Mouse (Mus musculus): ENCODE data around the gene Guk1. TPM values are rescaled to one million over a fixed set of nuclear protein-coding genes. Genes with fewer than 3 reads are reported as not detected.

Gene Guk1
- total and polyA plus RNA-seq, 2 experiments = 46.2 to 69.7 TPM

- WGBS = 63% methylated on average over 5 of the region's 5 CpGs
- Histone ChIP-seq H3K9ac (ENCODE audit: low read depth, low read length) (peak overlapping the region; percentile 23), H3K4me1 (ENCODE audit: control insufficient read depth, insufficient read depth, low read length) (peaks cover 15% of the 10 kb centered on the region)
Observed at GRCm38 (mm10) chr11:59209580-59209979, 17.6 kb upstream of the Guk1 start.

GRCm38 (mm10) chr11:59209003-59209441, 17.0 kb upstream of the Guk1 start:
- TF ChIP-seq POLR2A (IDR thresholded peaks at IDR 0.05; ENCODE audit: extremely low read depth, insufficient read depth, low read length) = no peak
- TF ChIP-seq CTCF (IDR thresholded peaks at IDR 0.05; ENCODE audit: low read depth, low read length) = peak; percentile 89
- Histone ChIP-seq H3K27ac (replicated peaks; ENCODE audit: insufficient read depth, low read depth, low read length) (peak overlapping the region; percentile 12; the same call in 1 of the 2 replicates), H3K4me1 (ENCODE audit: control insufficient read depth, insufficient read depth, low read length) (peaks cover 15% of the 10 kb centered on the region), H3K9ac (ENCODE audit: low read depth, low read length) (peak overlapping the region; percentile 96), H3K79me2 (ENCODE audit: control insufficient read depth, insufficient read depth, low read length) (peaks cover 12% of the 10 kb centered on the region; the same call in 1 of the 2 replicates), H3K27me3 (ENCODE audit: control insufficient read depth, insufficient read depth, low read length) (no peaks in the 10 kb centered on the region), H3K36me3 (ENCODE audit: control insufficient read depth, insufficient read depth, low read length) (peaks cover 27% of the 10 kb centered on the region), H3K4me3 (ENCODE audit: insufficient read depth, low read depth, low read length) (peak overlapping the region; percentile 89)
- DNase-seq (ENCODE audit: extremely low read depth, low read depth, low spot score) = peak; percentile 76
- WGBS = 4% methylated on average over 18 of the region's 18 CpGs

More at GRCm38 (mm10) chr11:59209580-59209979, 17.6 kb upstream of the Guk1 start:
- H3K4me3 ChIP-seq (ENCODE audit: insufficient read depth, low read depth, low read length) = no peak overlapping the region
- H3K27ac ChIP-seq (replicated peaks; ENCODE audit: insufficient read depth, low read depth, low read length) = no peak overlapping the region
- H3K36me3 ChIP-seq (ENCODE audit: control insufficient read depth, insufficient read depth, low read length) = peaks cover 28% of the 10 kb centered on the region
- no peak for DNase-seq (ENCODE audit: extremely low read depth, low read depth, low spot score)
- peaks cover 16% of the 10 kb centered on the region; the same call in 1 of the 2 replicates for H3K79me2 ChIP-seq (ENCODE audit: control insufficient read depth, insufficient read depth, low read length)
- no peaks in the 10 kb centered on the region for H3K27me3 ChIP-seq (ENCODE audit: control insufficient read depth, insufficient read depth, low read length)
- TF ChIP-seq POLR2A (IDR thresholded peaks at IDR 0.05; ENCODE audit: extremely low read depth, insufficient read depth, low read length) (no peak), CTCF (IDR thresholded peaks at IDR 0.05; ENCODE audit: low read depth, low read length) (no peak)

- no peaks in the 10 kb centered on the region for H3K27me3 ChIP-seq (ENCODE audit: control insufficient read depth, insufficient read depth, low read length)
- H3K36me3 ChIP-seq (ENCODE audit: control insufficient read depth, insufficient read depth, low read length) = peaks cover 27% of the 10 kb centered on the region
- H3K27ac ChIP-seq (replicated peaks; ENCODE audit: insufficient read depth, low read depth, low read length) = peak within 1 kb of the TSS; percentile 89
- H3K9ac ChIP-seq (ENCODE audit: low read depth, low read length) = peak within 1 kb of the TSS; percentile 96
- under 1% methylated on average over 67 of the region's 67 CpGs for WGBS
- TF ChIP-seq CTCF (IDR thresholded peaks at IDR 0.05; ENCODE audit: low read depth, low read length) (no peak), POLR2A (IDR thresholded peaks at IDR 0.05; ENCODE audit: extremely low read depth, insufficient read depth, low read length) (peak; percentile 90)
- H3K79me2 ChIP-seq (ENCODE audit: control insufficient read depth, insufficient read depth, low read length) = peaks cover 7% of the 10 kb centered on the region; the same call in 1 of the 2 replicates
- H3K4me3 ChIP-seq (ENCODE audit: insufficient read depth, low read depth, low read length) = peak within 1 kb of the TSS; percentile 89
- peak; percentile 85 for DNase-seq (ENCODE audit: extremely low read depth, low read depth, low spot score)
- peaks cover 11% of the 10 kb centered on the region for H3K4me1 ChIP-seq (ENCODE audit: control insufficient read depth, insufficient read depth, low read length)
Observed at GRCm38 (mm10) chr11:59208153-59208831, 16.3 kb upstream of the Guk1 start, which contains the start of gene 2310033P09Rik. Gene 2310033P09Rik, plus strand, starts transcription at chr11:59208321.

- WGBS = under 1% methylated on average over 63 of the region's 63 CpGs
- Histone ChIP-seq H3K36me3 (ENCODE audit: control insufficient read depth, insufficient read depth, low read length) (peaks cover 8% of the 10 kb centered on the region; the same call in 1 of the 2 replicates), H3K27ac (replicated peaks; ENCODE audit: insufficient read depth, low read depth, low read length) (peak within 1 kb of the TSS; percentile 61), H3K79me2 (ENCODE audit: control insufficient read depth, insufficient read depth, low read length) (peaks cover 10% of the 10 kb centered on the region; the same call in 1 of the 2 replicates), H3K4me1 (ENCODE audit: control insufficient read depth, insufficient read depth, low read length) (peaks cover 6% of the 10 kb centered on the region), H3K27me3 (ENCODE audit: control insufficient read depth, insufficient read depth, low read length) (no peaks in the 10 kb centered on the region), H3K9ac (ENCODE audit: low read depth, low read length) (peak within 1 kb of the TSS; percentile 83), H3K4me3 (ENCODE audit: insufficient read depth, low read depth, low read length) (peak within 1 kb of the TSS; percentile 94)
- TF ChIP-seq POLR2A (IDR thresholded peaks at IDR 0.05; ENCODE audit: extremely low read depth, insufficient read depth, low read length) (peak; percentile 61; the same call in 1 of the 2 replicates), CTCF (IDR thresholded peaks at IDR 0.05; ENCODE audit: low read depth, low read length) (no peak)
- DNase-seq (ENCODE audit: extremely low read depth, low read depth, low spot score) = peak; percentile 90
Observed at GRCm38 (mm10) chr11:59202081-59202995, 10.3 kb upstream of the Guk1 start, which contains the start of gene Mrpl55. Gene Mrpl55, plus strand, starts transcription at chr11:59202486.

- H3K4me3 ChIP-seq (ENCODE audit: insufficient read depth, low read depth, low read length) = peak overlapping the region; percentile 94
- no peaks in the 10 kb centered on the region for H3K27me3 ChIP-seq (ENCODE audit: control insufficient read depth, insufficient read depth, low read length)
- peaks cover 6% of the 10 kb centered on the region for H3K4me1 ChIP-seq (ENCODE audit: control insufficient read depth, insufficient read depth, low read length)
- peak overlapping the region; percentile 61 for H3K9ac ChIP-seq (ENCODE audit: low read depth, low read length)
- WGBS = 18% methylated on average over 16 of the region's 16 CpGs
- H3K27ac ChIP-seq (replicated peaks; ENCODE audit: insufficient read depth, low read depth, low read length) = peak overlapping the region; percentile 61
- TF ChIP-seq POLR2A (IDR thresholded peaks at IDR 0.05; ENCODE audit: extremely low read depth, insufficient read depth, low read length) = no peak
- TF ChIP-seq CTCF (IDR thresholded peaks at IDR 0.05; ENCODE audit: low read depth, low read length) = no peak
- H3K36me3 ChIP-seq (ENCODE audit: control insufficient read depth, insufficient read depth, low read length) = peaks cover 8% of the 10 kb centered on the region; the same call in 1 of the 2 replicates
- peaks cover 10% of the 10 kb centered on the region; the same call in 1 of the 2 replicates for H3K79me2 ChIP-seq (ENCODE audit: control insufficient read depth, insufficient read depth, low read length)
- DNase-seq (ENCODE audit: extremely low read depth, low read depth, low spot score) = no peak
Observed at GRCm38 (mm10) chr11:59201216-59202002, 9.4 kb upstream of the Guk1 start.

Measured in liver, adult 2 months (tissue).